Mouse (Mus musculus): Measurements from ENCODE around the gene Ripply3.

Gene Ripply3

GRCm38 (mm10) chr16:94327781-94328711 is at the start of gene Ripply3:
Gene Ripply3, plus strand, starts transcription at chr16:94328420.
- no peak for DNase-seq

DNA sequence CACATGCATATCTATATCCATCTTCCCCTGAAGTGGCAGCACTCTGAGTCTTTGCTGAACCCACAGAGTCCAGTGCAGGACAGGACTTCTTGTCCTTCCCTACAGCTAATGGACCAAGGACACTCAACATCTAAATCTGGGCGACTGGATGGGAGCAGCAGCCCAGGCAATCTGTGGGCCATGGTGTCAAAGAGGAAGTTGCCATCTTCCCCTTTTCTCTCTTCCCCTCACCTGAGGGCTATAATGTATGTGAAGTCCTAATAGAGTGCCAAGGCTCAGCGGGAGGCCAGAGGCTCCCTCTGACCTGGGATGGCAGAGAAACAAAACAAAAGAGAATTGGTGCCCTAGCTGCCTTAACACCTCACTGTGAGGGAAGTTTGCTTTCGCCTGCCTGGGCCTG is 44.2 kb upstream of the Ripply3 start:
- no peak for DNase-seq

DNA sequence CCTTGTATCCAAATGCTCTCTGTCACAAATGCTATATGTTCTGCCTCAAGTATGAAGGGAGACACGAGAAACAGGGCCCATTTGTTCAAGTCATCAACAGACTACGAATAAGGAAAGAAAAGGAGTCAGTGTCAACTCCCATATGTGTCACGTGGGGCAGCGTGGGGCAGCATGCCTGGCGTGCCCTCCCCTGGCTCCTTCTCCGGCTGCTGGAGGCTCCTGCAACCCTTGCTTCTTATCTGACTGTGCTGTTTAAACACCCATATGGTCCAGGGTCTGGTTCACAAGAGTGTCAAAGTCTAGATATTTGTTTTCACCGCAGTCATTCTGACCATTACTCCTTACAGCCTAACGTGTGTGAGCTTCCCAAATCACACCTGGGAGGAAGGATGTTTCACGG is 40.4 kb upstream of the Ripply3 start:
- DNase-seq, result no peak

DNA sequence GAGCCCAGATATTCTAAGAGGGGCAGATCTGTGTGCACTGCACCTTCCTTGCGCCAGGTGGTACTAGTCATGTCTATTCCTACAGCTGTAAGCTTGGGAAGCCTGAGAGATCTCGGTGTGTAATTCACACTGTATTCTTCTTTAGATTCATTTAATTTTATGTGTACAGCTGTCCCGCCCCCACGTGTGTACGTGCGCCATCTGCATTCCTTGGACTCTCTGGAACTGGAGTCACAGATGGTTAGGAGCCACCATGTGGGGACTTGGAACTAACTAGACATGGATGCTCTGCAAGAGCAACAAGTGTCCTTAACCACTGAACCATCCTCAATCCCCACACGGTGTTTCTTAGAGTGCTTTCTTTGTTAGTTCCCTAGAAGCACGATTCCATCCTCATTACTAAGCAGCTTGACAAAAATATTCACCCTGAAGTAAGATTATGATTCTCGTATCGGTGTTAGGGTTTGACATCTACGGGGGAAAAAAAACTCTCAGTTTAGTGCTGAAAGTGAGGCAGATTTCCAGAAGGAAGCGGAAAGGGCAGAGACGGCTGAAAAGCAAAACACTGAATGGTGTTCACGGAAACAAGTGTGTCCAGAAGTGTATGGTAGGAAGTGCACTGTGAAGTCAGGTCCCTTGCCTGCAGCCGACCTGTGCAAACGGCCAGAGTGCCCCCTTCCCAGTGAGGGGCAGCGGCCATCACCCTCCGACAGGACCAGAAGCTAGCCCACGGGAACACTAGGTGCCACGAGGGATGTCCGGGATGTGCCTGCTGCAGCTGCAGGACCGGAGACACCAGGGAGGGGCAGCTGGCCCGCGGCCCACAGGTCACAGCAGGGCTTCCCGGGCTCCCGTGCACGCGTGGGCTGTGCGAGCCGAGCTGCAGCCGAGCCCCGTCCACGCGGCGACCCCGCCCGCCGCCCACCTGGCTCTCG is 38.8 kb upstream of the Ripply3 start:
- DNase-seq, result peak; percentile 63

DNA sequence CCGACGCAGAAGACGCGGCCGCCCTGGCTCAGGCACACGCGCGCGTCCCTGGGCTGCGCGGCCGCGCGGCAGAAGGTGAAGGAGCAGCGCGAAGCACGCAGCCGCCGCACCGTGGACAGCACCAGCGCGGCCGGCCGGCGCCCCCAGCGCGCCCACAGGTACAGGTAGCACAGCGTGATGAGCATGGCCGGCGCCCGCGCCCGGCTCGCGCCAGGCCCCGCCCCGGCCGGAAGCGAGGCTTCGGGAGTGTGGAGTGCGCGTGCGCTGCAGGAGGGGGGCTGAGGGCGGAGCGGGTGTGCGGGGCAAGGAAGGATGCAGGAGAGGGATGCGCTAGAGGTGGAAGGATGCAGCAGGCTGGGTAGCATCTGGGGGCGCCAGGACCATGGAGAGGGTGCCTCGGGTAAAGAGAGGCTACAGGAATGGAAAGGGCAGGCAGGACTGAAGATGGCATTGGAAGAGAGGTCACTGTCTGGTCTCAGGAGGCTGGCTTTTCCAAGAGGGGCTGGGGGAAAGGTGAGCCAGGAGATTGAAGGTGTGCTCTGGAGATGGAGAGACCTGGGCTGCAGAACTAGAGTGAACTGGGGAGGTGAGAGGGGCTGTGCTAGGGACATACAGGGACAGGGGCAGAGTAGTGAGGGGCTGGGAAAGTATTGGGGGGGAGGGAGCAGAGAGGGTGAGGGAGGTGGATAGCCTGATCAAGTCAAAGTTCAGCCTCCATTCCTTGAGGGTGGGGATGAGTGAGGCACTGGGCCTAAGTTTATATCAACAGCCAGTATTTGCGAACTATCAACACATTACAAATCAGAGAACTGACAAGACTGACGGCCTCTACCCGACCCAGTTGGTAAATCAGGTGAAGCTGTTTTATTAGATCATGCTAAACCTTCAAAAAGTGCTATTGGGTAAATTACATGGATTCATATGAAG is 37.9 kb upstream of the Ripply3 start:
- DNase-seq, result peak; percentile 74

DNA sequence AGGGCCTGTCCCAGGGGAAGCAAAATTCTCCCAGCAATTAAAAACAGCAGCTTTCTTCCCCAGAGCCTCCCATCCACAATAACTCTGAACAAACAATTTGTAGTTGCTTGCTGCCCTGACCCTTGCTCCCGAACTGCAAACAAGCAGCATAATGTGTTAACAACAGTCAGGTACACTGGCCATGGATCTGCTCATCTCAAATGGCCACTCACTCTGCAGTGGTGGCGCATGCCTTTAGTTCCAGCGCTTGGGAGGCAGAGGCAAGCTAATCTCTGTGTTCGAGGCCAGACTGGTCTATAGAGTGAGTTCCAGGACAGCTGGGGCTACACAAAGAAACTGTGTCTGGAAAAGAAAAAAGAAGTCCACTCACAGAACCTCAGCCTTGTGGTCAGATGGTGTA is 37.1 kb upstream of the Ripply3 start:
- no peak for DNase-seq

- no peak for DNase-seq
Observed at GRCm38 (mm10) chr16:94298081-94298480, 30.1 kb upstream of the Ripply3 start.

DNA sequence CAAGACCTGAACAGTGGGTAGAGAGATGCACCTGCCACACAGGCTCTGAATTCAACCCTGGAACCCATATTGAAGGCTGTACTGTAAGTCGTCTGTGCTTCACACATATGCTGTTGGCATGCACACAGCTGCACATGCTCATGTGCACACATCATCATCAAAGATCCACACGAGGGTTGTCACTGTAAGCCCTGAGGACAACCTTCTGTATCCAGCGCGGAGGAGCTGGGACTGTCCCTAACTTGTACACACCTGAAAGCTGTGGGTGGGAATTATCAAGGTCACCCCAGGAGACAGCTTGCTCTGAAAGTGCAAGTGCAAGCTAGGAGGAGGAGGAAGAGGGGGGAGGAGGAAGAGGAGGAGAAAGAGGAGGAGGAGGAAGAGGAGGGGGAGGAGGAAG is 29.0 kb upstream of the Ripply3 start:
- DNase-seq, result no peak

DNA sequence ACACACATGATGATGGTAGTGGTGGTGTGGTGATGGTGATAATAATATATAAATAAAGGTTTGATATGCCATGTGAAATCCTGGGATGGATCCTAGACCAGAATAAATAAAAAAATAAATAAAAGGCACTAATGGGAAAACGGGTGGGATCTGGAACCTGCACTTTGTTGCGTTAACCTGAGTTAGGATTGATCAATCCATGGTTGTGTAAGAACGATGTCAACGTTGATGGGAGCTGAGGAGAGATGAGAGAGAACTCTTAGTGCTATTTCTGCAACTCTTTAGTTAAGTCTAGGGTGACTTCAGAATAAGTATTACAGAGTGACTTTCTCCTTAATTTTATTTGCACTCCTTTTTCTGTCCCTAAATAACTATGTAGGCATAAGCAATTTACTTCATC is 27.0 kb upstream of the Ripply3 start:
- no peak for DNase-seq

- no peak for DNase-seq
Observed at GRCm38 (mm10) chr16:94301696-94302095, 26.5 kb upstream of the Ripply3 start.

- DNase-seq, result peak; percentile 59
Observed at GRCm38 (mm10) chr16:94302274-94303202, 25.7 kb upstream of the Ripply3 start.

DNA sequence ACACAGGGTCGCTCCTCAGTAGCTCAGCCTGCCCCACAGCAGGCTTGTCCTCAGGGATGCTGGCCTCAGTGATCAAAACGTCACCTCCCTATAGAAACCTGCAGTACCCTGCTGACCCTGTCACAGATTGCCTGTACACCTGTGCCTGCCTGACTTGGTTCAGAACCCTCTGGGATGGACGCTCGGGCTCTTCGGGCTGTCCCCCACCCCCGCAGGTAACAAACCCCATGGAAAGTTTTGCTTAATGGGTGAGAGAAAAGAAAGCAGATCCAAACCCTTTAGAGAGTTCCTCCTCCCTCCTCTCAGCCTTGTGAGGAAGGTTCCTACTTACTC is 25.1 kb upstream of the Ripply3 start:
- no peak for DNase-seq

GRCm38 (mm10) chr16:94307526-94307925 is 20.7 kb upstream of the Ripply3 start:
- DNase-seq, result no peak

DNA sequence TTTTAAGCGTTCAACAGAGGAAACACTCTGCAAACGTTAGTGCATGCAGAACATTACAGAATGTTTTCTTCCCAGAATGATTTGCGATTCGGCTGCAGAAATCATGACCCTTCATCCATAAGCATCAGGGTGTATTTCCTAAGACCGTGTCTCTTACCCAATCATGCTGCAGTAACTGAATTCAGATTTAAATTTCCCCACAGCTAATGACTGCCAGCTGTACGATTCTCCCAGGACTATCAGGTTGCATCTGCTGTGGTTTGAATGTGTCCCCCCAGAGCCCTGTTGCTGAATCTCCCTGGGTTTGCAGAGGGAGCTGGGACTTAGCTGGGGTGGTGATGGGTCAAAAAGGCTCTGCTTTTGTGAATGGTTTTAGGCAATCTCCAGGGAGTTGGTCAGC is 20.3 kb upstream of the Ripply3 start:
- DNase-seq, result no peak

GRCm38 (mm10) chr16:94309025-94309424 is 19.2 kb upstream of the Ripply3 start:
- no peak for DNase-seq

DNA sequence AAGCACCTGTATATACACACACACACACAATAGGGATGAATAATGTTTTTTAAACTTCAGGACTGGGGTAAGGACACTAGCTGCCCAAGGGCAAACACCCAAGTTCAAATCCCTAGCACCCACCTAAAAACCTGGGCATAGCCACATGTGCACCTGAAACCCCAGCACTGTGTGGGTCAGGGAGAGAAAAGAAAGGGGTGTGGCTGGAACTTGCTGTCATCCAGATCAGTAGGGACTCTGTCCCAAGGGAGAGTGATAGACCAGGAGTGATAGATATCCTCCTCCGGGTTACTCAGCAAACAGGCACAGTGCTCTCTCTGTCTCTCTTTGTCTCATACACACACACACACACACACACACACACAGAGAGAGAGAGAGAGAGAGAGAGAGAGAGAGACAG is 16.8 kb upstream of the Ripply3 start:
- no peak for DNase-seq

GRCm38 (mm10) chr16:94311931-94312330 is 16.3 kb upstream of the Ripply3 start:
- DNase-seq, result no peak

GRCm38 (mm10) chr16:94312663-94313228 is 15.5 kb upstream of the Ripply3 start:
- peak; percentile 79 for DNase-seq

DNA sequence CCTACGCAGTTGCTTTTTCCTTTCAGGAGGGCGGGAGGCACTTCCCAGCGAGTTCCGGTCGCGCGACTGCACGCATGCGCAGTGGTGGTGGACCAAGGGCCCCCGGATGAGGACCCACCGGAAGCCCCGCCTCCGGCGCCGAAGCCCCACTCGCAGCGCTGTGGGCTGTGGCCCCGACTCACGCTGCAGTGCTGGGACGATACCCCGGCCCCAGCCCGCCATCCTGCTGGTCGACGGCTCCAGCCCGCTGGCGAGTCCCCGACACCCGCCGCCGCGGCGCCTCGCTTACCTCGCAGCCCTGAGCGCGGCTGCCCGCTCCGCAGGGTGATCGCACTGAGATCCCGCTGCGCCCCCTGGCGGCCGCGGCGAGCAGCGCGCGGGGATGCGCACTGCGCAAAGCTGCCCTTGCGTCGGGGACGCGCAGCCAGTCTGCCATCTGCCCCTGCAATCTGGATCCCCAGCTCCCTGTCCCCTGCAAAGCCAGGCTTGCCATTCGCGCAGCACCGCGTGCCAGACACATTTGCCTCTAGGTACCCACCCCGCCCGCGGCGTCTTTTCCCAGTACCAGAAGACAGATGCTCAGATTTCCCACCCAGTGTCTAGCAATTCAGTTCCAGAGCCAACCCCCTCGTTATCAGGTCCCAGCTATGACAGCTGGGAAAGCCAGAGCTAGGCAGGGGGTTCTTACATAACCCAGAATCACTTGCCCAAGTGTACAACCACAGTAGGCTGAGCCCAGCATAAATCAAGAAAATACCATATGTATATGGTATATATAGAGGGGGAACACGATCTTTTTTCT is 14.8 kb upstream of the Ripply3 start, which contains the start of gene Hlcs:
Gene Hlcs, minus strand, starts transcription at position 343 of the 802 bp plus-strand sequence.
- DNase-seq, result peak; percentile 99

- no peak for DNase-seq
Observed at GRCm38 (mm10) chr16:94314626-94315025, 13.6 kb upstream of the Ripply3 start.

Data from right cerebral cortex, postnatal 14 days (tissue).